Mouse (Mus musculus): ENCODE measurements around the gene Ankra2.

- TF ChIP-seq GATA1 (IDR thresholded peaks at IDR 0.05; ENCODE audit: borderline replicate concordance, low read length) = no peak
- TF ChIP-seq FLI1 (IDR thresholded peaks at IDR 0.05; ENCODE audit: low read length) = no peak
Observed at GRCm38 (mm10) chr13:98317246-98317677, 54.4 kb downstream of the Ankra2 start.

Measured in megakaryocyte, embryonic 14.5 days (primary cell).